Mouse (Mus musculus) megakaryocyte, adult 5-6 weeks (primary cell): ENCODE measurements around the gene Klf7. TPM values are rescaled to one million over a fixed set of nuclear protein-coding genes. Genes with fewer than 3 reads are reported as not detected.
"Not testable (repeated sequence)": the region's sequence is repeated elsewhere in the genome, so short reads cannot be mapped to it uniquely, and the experiment has no call there.

ENCODE experiments used
- ATAC-seq: 2 replicates; pipeline ENCODE4 v1.8.0; 2016; ENCODE audit warnings: mild to moderate bottlenecking, inconsistent platforms; ENCODE audit not compliant: poor library complexity, severe bottlenecking
- total RNA-seq, 2 experiments: library from RNA; stranded (forward) in 1 of 2; stranded (reverse) in 1 of 2; fragments of 153-499, 151-499 nt in 1 of 2; fragments of 221-1000, 200-1000 nt in 1 of 2; gene quantifications; 2 replicates each; pipeline versions ENCODE4 v1.2.3 to v1.2.4; 2015 to 2017

Klf7 gene
- total RNA-seq (2015) = 11.9 and 13.6 TPM in 2 replicates
- total RNA-seq (2017) = 8.3 and 13.0 TPM in 2 replicates

- ATAC-seq = peak; percentile 81
Measured at GRCm38 (mm10) chr1:64121559-64122465, at the start of gene Klf7. Gene Klf7 (minus strand): TSS chr1:64122282.

GRCm38 (mm10) chr1:64164526-64165062 is 42.5 kb upstream of the Klf7 start:
- no peak for ATAC-seq

- ATAC-seq = no peak
Measured at GRCm38 (mm10) chr1:64158766-64159165, 36.7 kb upstream of the Klf7 start.

GRCm38 (mm10) chr1:64149185-64149584 is 27.1 kb upstream of the Klf7 start:
- no peak for ATAC-seq

- no peak for ATAC-seq
Measured at GRCm38 (mm10) chr1:64142691-64143445, 20.8 kb upstream of the Klf7 start.

GRCm38 (mm10) chr1:64134439-64134838 is 12.4 kb upstream of the Klf7 start:
- no peak for ATAC-seq

GRCm38 (mm10) chr1:64126822-64127221 is 4.7 kb upstream of the Klf7 start:
- 0 out of 2 replicates have a peak, but pooled peaks have one; percentile 14 for ATAC-seq

- ATAC-seq = no peak
Measured at GRCm38 (mm10) chr1:64122466-64122830, 366 bp upstream of the Klf7 start.

- 0 out of 2 replicates have a peak, but pooled peaks have one; percentile 1 for ATAC-seq
Measured at GRCm38 (mm10) chr1:64120811-64121515, 1.1 kb downstream of the Klf7 start.

- no peak for ATAC-seq
Measured at GRCm38 (mm10) chr1:64120421-64120810, 1.7 kb downstream of the Klf7 start.

- ATAC-seq = no peak
Measured at GRCm38 (mm10) chr1:64119851-64120250, 2.2 kb downstream of the Klf7 start.

GRCm38 (mm10) chr1:64119358-64119794 is 2.7 kb downstream of the Klf7 start:
- ATAC-seq = no peak

- 0 out of 2 replicates have a peak, but pooled peaks have one; percentile 3 for ATAC-seq
Measured at GRCm38 (mm10) chr1:64118285-64119170, 3.6 kb downstream of the Klf7 start.

GRCm38 (mm10) chr1:64117478-64118284 is 4.4 kb downstream of the Klf7 start:
- no peak for ATAC-seq

GRCm38 (mm10) chr1:64116746-64117455 is 5.2 kb downstream of the Klf7 start:
- no peak for ATAC-seq

GRCm38 (mm10) chr1:64114579-64114978 is 7.5 kb downstream of the Klf7 start:
- ATAC-seq = no peak

- ATAC-seq = not testable (repeated sequence)
Measured at GRCm38 (mm10) chr1:64108653-64109052, 13.4 kb downstream of the Klf7 start.

GRCm38 (mm10) chr1:64107526-64107925 is 14.6 kb downstream of the Klf7 start:
- ATAC-seq = no peak
